Mouse (Mus musculus) MEL (cell line): ENCODE results near the gene Fndc9. TPM values are rescaled to one million over a fixed set of nuclear protein-coding genes. Genes with fewer than 3 reads are reported as not detected.

Experiments
- DNase-seq: peaks from one replicate; pipeline ENCODE4 v3.0.0; 2011; ENCODE audit warnings: low read depth, low spot score
- H3K27ac ChIP-seq: 2 replicates; pipeline ENCODE4 v1.5.1; 2012; ENCODE audit warnings: low read depth, mild to moderate bottlenecking, control low read depth, low read length, moderate library complexity; ENCODE audit not compliant: control insufficient read depth
- H3K27me3 ChIP-seq, 2 experiments: fragments of 150-350 bp in 1 of 2; sonication (generic) in 1 of 2; 2 replicates each; pipeline ENCODE4 v1.6.1; 2012; ENCODE audit warnings: low read length in 2 of 2, mild to moderate bottlenecking in 2 of 2, improper control_type of control experiment in 1 of 2, moderate library complexity in 1 of 2; ENCODE audit not compliant: insufficient read depth in 2 of 2, control insufficient read depth in 1 of 2
- H3K36me3 ChIP-seq, 2 experiments: 2 replicates each; pipeline ENCODE4 v1.6.1; 2012 to 2014; ENCODE audit warnings: low read length in 2 of 2, improper control_type of control experiment in 1 of 2, inconsistent platforms in 1 of 2, mild to moderate bottlenecking in 1 of 2; ENCODE audit not compliant: insufficient read depth in 2 of 2, control insufficient read depth in 1 of 2
- H3K4me1 ChIP-seq, 2 experiments: fragments of 150-350 bp in 1 of 2; sonication (generic) in 1 of 2; 2 replicates each; pipeline ENCODE4 v1.6.1; 2012; ENCODE audit warnings: low read length in 2 of 2, improper control_type of control experiment in 1 of 2, mild to moderate bottlenecking in 1 of 2; ENCODE audit not compliant: insufficient read depth in 2 of 2, control insufficient read depth in 1 of 2
- H3K4me3 ChIP-seq, 2 experiments: fragments of 150-350 bp in 1 of 2; sonication (generic) in 1 of 2; 2 replicates each; pipeline ENCODE4 v1.5.1; 2012; ENCODE audit warnings: low read depth in 2 of 2, low read length in 2 of 2, mild to moderate bottlenecking in 2 of 2, moderate library complexity in 2 of 2, control low read depth in 1 of 2, improper control_type of control experiment in 1 of 2; ENCODE audit not compliant: control insufficient read depth in 1 of 2, insufficient read depth in 1 of 2
- H3K79me2 ChIP-seq: 2 replicates; pipeline ENCODE4 v1.6.1; 2012; ENCODE audit warnings: mild to moderate bottlenecking, low read length, moderate library complexity; ENCODE audit not compliant: control insufficient read depth, poor library complexity, insufficient read depth
- H3K9ac ChIP-seq: 2 replicates; pipeline ENCODE4 v1.6.1; 2012; ENCODE audit warnings: low read depth, mild to moderate bottlenecking, control low read depth, low read length, moderate library complexity; ENCODE audit not compliant: control insufficient read depth, poor library complexity, severe bottlenecking
- H3K9me3 ChIP-seq: fragments of 150-350 bp; sonication (generic); replicated peaks from 2 replicates; pipeline ENCODE4 v1.6.1; 2012; ENCODE audit warnings: mild to moderate bottlenecking, low read length, improper control_type of control experiment, moderate library complexity; ENCODE audit not compliant: insufficient read depth
- BHLHE40 ChIP-seq: IDR thresholded peaks from 2 replicates; pipeline ENCODE4 v1.6.1; 2012; ENCODE audit warnings: low read depth, mild to moderate bottlenecking, inconsistent platforms, low read length, improper control_type of control experiment, borderline replicate concordance
- CHD1 ChIP-seq: IDR thresholded peaks from 2 replicates; pipeline ENCODE4 v1.6.1; 2012; ENCODE audit warnings: low read depth, mild to moderate bottlenecking, inconsistent platforms, low read length, improper control_type of control experiment
- E2F4 ChIP-seq: IDR thresholded peaks from 2 replicates; pipeline ENCODE4 v1.6.1; 2011; ENCODE audit warnings: low read depth, low read length, improper control_type of control experiment, borderline replicate concordance
- ELF1 ChIP-seq: IDR thresholded peaks from 2 replicates; pipeline ENCODE4 v1.6.1; 2014; ENCODE audit warnings: low read depth, mild to moderate bottlenecking, inconsistent platforms, low read length, improper control_type of control experiment, moderate library complexity
- GABPA ChIP-seq: IDR thresholded peaks from 2 replicates; pipeline ENCODE4 v1.6.1; 2012; ENCODE audit warnings: low read depth, mild to moderate bottlenecking, inconsistent platforms, low read length, improper control_type of control experiment, moderate library complexity
- HCFC1 ChIP-seq: IDR thresholded peaks from 2 replicates; pipeline ENCODE4 v1.6.1; 2012; ENCODE audit warnings: low read depth, mild to moderate bottlenecking, inconsistent platforms, low read length, improper control_type of control experiment, moderate library complexity
- JUND ChIP-seq: IDR thresholded peaks from 2 replicates; pipeline ENCODE4 v1.6.1; 2011; ENCODE audit warnings: low read depth, mild to moderate bottlenecking, improper control_type of control experiment, low read length
- MAZ ChIP-seq: IDR thresholded peaks from 2 replicates; pipeline ENCODE4 v1.6.1; 2012; ENCODE audit warnings: low read depth, mild to moderate bottlenecking, inconsistent platforms, low read length, improper control_type of control experiment
- MEF2A ChIP-seq: IDR thresholded peaks from 2 replicates; pipeline ENCODE4 v1.6.1; 2014; ENCODE audit warnings: low read depth, mild to moderate bottlenecking, inconsistent platforms, low read length, improper control_type of control experiment; ENCODE audit not compliant: poor library complexity, insufficient replicate concordance, severe bottlenecking; ENCODE audit errors: extremely low read depth
- polyA plus RNA-seq, 2 experiments: library from polyadenylated mRNA; stranded (reverse) in 1 of 2; unstranded in 1 of 2; fragments of >175 nt in 1 of 2; fragments of >200 nt in 1 of 2; gene quantifications; 2 replicates each; pipeline versions ENCODE4 v1.2.1 to v1.2.4; 2012; ENCODE audit warnings: low replicate concordance in 2 of 2, low read depth in 1 of 2; ENCODE audit not compliant: insufficient read length in 2 of 2, insufficient read depth in 1 of 2, missing spikeins in 1 of 2
- total RNA-seq: library from RNA; depleted of rRNA; stranded (reverse); fragments of 300-350 nt; gene quantifications from 2 replicates; pipeline ENCODE4 v1.2.3, GENCODE M21; 2012

The Fndc9 gene
- total and polyA plus RNA-seq, 3 experiments, result 0.08 to 0.35 TPM; not detected in 1

- Histone ChIP-seq H3K9me3 (no peaks in the 10 kb centered on the region), H3K9ac (no peak overlapping the region), H3K79me2 (no peaks in the 10 kb centered on the region), H3K27ac (no peak overlapping the region), H3K36me3 (no peaks in the 10 kb centered on the region), H3K4me1 (no peaks in the 10 kb centered on the region), H3K4me3 (no peak overlapping the region), H3K27me3 (no peaks in the 10 kb centered on the region)
- TF ChIP-seq MAZ, result no peak
- TF ChIP-seq BHLHE40, result no peak
- DNase-seq, result no peak
These were observed 30.5 kb upstream of the Fndc9 start for GRCm38 (mm10) chr11:46204841-46205240.

- H3K4me1 ChIP-seq, result no peaks in the 10 kb centered on the region
- no peak for DNase-seq
- H3K27me3 ChIP-seq, result no peaks in the 10 kb centered on the region
- H3K27ac ChIP-seq, result no peak overlapping the region
- no peak overlapping the region for H3K9ac ChIP-seq
- H3K9me3 ChIP-seq, result no peaks in the 10 kb centered on the region
- no peaks in the 10 kb centered on the region for H3K79me2 ChIP-seq
- no peak overlapping the region for H3K4me3 ChIP-seq
- H3K36me3 ChIP-seq, result no peaks in the 10 kb centered on the region
- TF ChIP-seq MEF2A (no peak), ELF1 (no peak), E2F4 (no peak), GABPA (no peak)
These were observed 29.5 kb upstream of the Fndc9 start for GRCm38 (mm10) chr11:46205639-46206409.

GRCm38 (mm10) chr11:46209884-46210283 lies 25.4 kb upstream of the Fndc9 start:
- H3K9me3 ChIP-seq, result no peaks in the 10 kb centered on the region
- no peaks in the 10 kb centered on the region for H3K79me2 ChIP-seq
- H3K36me3 ChIP-seq, result no peaks in the 10 kb centered on the region
- DNase-seq, result no peak
- no peak overlapping the region for H3K27ac ChIP-seq
- no peak for TF ChIP-seq ELF1
- TF ChIP-seq HCFC1, result no peak
- no peak for TF ChIP-seq CHD1
- TF ChIP-seq JUND, result no peak
- no peak overlapping the region for H3K4me3 ChIP-seq
- no peak overlapping the region for H3K9ac ChIP-seq
- H3K4me1 ChIP-seq, result no peaks in the 10 kb centered on the region
- H3K27me3 ChIP-seq, result no peaks in the 10 kb centered on the region
